Mouse (Mus musculus) forebrain, embryonic 15.5 days (tissue): ENCODE measurements around the gene Gm49333. TPM values are rescaled to one million over a fixed set of nuclear protein-coding genes. Genes with fewer than 3 reads are reported as not detected.

Experiments
- ATAC-seq: fragments of 200-750 bp; cut with Nextera tagmentation; replicated peaks from 2 replicates; pipeline ENCODE4 v1.8.0; 2017; ENCODE audit warnings: mild to moderate bottlenecking, moderate TSS enrichment, moderate library complexity
- H3K27ac ChIP-seq: fragments of 300-500 bp; sonication (generic); replicated peaks from 2 replicates; pipeline ENCODE4 v1.5.1; 2015; ENCODE audit warnings: mild to moderate bottlenecking, inconsistent platforms
- H3K27me3 ChIP-seq: fragments of 300-500 bp; sonication (generic); 2 replicates; pipeline ENCODE4 v1.6.1; 2015; ENCODE audit warnings: inconsistent platforms
- H3K36me3 ChIP-seq: fragments of 300-500 bp; sonication (generic); 2 replicates; pipeline ENCODE4 v1.6.1; 2015; ENCODE audit warnings: mild to moderate bottlenecking, inconsistent platforms
- H3K4me1 ChIP-seq: fragments of 300-500 bp; sonication (generic); 2 replicates; pipeline ENCODE4 v1.6.1; 2015; ENCODE audit warnings: inconsistent platforms
- H3K4me2 ChIP-seq: fragments of 300-500 bp; sonication (generic); replicated peaks from 2 replicates; pipeline ENCODE4 v1.6.1; 2015; ENCODE audit warnings: mild to moderate bottlenecking, inconsistent platforms
- H3K4me3 ChIP-seq: fragments of 300-500 bp; sonication (generic); 2 replicates; pipeline ENCODE4 v1.5.1; 2015; ENCODE audit warnings: mild to moderate bottlenecking, inconsistent platforms
- H3K9ac ChIP-seq: fragments of 300-500 bp; sonication (generic); replicated peaks from 2 replicates; pipeline ENCODE4 v1.6.1; 2015; ENCODE audit warnings: mild to moderate bottlenecking, inconsistent platforms
- H3K9me3 ChIP-seq: fragments of 300-500 bp; sonication (generic); 2 replicates; pipeline ENCODE4 v1.6.1; 2016; ENCODE audit warnings: inconsistent platforms
- WGBS: fragments of 180-500 bp; shearing (Covaris S2); methylation state at CpG from one replicate; pipeline ENCODE4 v1.1.7; 2015; ENCODE audit warnings: mixed read lengths; 5-methylcytosine and 5-hydroxymethylcytosine counted together
- polyA plus RNA-seq: library from polyadenylated mRNA; unstranded; fragments of >200 nt; fragmentation: Nextera tagmentation; extraction: Ambion mirVana; gene quantifications from 2 replicates; pipeline ENCODE4 v1.2.1, GENCODE M21; 2015

Gm49333 gene
- not detected in 2 replicates for polyA plus RNA-seq

- Histone ChIP-seq H3K36me3 (peaks cover 16% of the 10 kb centered on the region), H3K27me3 (no peaks in the 10 kb centered on the region), H3K27ac (peak within 1 kb of the TSS; percentile 88), H3K4me1 (peaks cover 29% of the 10 kb centered on the region), H3K4me3 (peak within 1 kb of the TSS; percentile 75), H3K4me2 (peak within 1 kb of the TSS; percentile 93), H3K9ac (peak within 1 kb of the TSS; percentile 85), H3K9me3 (no peaks in the 10 kb centered on the region)
- ATAC-seq: peak; percentile 95
- 1% methylated on average over 41 of the region's 41 CpGs for WGBS
Observed at GRCm38 (mm10) chr16:20611357-20612227, at the start of gene Gm49333, which contains the start of the genes Eef1akmt4 and Alg3. Gm49333 (plus strand) TSS chr16:20611610. Eef1akmt4 (plus strand) TSS chr16:20611593. Alg3 (minus strand) TSS chr16:20611735.

- H3K9ac ChIP-seq: no peak overlapping the region
- H3K9me3 ChIP-seq: no peaks in the 10 kb centered on the region
- H3K4me2 ChIP-seq: no peak overlapping the region
- H3K36me3 ChIP-seq: peaks cover 29% of the 10 kb centered on the region
- H3K27ac ChIP-seq: no peak overlapping the region
- 56% methylated on average over 1 of the region's 1 CpGs for WGBS
- no peak for ATAC-seq
- no peaks in the 10 kb centered on the region for H3K4me1 ChIP-seq
- no peak overlapping the region for H3K4me3 ChIP-seq
- no peaks in the 10 kb centered on the region for H3K27me3 ChIP-seq
Observed at GRCm38 (mm10) chr16:20565075-20565474, 46.3 kb upstream of the Gm49333 start.

DNA sequence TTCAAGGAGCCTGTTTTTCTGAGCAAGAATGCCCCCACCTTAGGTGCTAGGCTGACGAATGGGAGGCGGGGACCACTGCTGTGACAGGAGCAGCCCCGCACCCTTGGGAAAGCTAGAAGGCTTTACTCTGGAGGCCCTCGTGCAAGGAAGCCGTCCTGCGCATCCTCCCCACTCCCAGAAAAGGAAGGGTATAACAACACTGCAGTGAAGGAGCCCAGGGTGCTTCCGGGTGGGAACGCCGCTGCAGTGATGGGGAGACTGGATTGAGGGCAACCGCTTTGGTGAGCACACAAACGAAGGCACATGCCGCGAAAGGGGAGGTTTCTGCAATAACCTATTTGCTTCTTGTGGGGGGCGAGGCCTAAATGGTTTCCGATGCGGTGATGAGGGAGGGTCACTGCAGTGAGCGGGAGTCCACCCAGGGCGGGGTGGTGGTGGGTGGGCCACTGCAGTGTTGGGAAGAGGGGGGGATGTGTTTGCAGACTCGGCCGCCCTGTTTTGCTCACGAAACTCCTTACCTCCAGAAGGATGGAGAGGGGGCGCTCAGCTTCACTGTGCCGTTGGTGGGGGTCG is 22.0 kb upstream of the Gm49333 start, which contains the start of gene Vwa5b2:
Gene Vwa5b2 (plus strand): TSS at position 106 of the 573 bp plus-strand sequence.
- WGBS: 1% methylated on average over 24 of the region's 24 CpGs
- Histone ChIP-seq H3K4me3 (peak within 1 kb of the TSS; percentile 61), H3K9me3 (no peaks in the 10 kb centered on the region), H3K36me3 (no peaks in the 10 kb centered on the region), H3K27ac (no peak within 1 kb of the TSS; the same call in 1 of the 2 replicates), H3K4me2 (peak within 1 kb of the TSS; percentile 98), H3K4me1 (peaks cover 23% of the 10 kb centered on the region), H3K27me3 (peaks cover 51% of the 10 kb centered on the region), H3K9ac (peak within 1 kb of the TSS; percentile 57)
- ATAC-seq: peak; percentile 73

DNA sequence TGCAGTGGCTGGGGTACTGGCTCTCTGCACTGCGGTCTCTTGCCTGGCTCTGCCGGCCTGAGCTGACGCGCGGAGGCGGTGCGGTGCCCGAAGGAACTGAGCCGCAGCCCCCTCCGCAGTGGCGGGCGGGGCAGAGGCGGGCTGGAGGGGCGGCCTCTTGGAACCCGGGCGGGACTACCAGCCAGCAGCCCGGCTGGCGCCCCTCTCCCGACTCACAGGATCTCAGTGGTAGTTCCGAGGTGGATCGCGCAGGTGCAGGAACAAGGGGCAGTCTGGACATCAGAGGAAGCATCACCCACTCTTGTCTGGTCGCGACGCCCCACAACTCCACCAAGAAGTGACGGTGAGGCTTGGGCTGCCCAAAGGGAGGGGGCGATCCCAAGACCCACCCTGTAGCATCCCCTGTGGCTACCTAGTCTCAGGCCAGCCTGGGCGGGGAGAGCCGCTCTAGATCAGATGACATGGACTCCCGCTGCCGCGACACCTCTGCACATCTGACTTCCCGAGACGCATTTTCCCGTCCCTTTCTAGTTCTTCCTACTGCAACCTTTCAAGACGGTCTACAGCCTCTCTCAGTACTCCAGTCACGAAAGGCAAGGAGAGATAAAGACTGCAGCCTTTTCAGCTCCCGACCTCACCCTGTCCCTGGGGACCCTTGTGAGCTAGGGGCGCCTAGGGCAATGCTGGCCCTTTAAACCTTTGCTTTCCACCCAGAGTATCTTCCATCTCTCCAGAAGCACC is 21.3 kb upstream of the Gm49333 start:
- ATAC-seq: peak; percentile 87
- H3K36me3 ChIP-seq: no peaks in the 10 kb centered on the region
- H3K9ac ChIP-seq: peak overlapping the region; percentile 57
- peaks cover 51% of the 10 kb centered on the region for H3K27me3 ChIP-seq
- no peaks in the 10 kb centered on the region for H3K9me3 ChIP-seq
- H3K4me1 ChIP-seq: peaks cover 23% of the 10 kb centered on the region
- H3K27ac ChIP-seq: no peak overlapping the region
- under 1% methylated on average over 39 of the region's 39 CpGs for WGBS
- H3K4me3 ChIP-seq: peak overlapping the region; percentile 61
- peak overlapping the region; percentile 98 for H3K4me2 ChIP-seq

GRCm38 (mm10) chr16:20590680-20591038 is 20.8 kb upstream of the Gm49333 start:
- WGBS: 2% methylated on average over 17 of the region's 17 CpGs
- Histone ChIP-seq H3K4me2 (peak overlapping the region; percentile 98), H3K4me1 (peaks cover 23% of the 10 kb centered on the region), H3K9ac (no peak overlapping the region), H3K27me3 (peaks cover 51% of the 10 kb centered on the region), H3K4me3 (peak overlapping the region; percentile 61), H3K27ac (no peak overlapping the region), H3K36me3 (no peaks in the 10 kb centered on the region), H3K9me3 (no peaks in the 10 kb centered on the region)
- 0 out of 2 replicates have a peak, but pooled peaks have one; percentile 3 for ATAC-seq

- no peak overlapping the region for H3K9ac ChIP-seq
- peaks cover 56% of the 10 kb centered on the region for H3K27me3 ChIP-seq
- H3K9me3 ChIP-seq: no peaks in the 10 kb centered on the region
- H3K36me3 ChIP-seq: no peaks in the 10 kb centered on the region
- H3K4me3 ChIP-seq: peak overlapping the region; percentile 14
- 3% methylated on average over 44 of the region's 48 CpGs for WGBS
- peaks cover 23% of the 10 kb centered on the region for H3K4me1 ChIP-seq
- 0 out of 2 replicates have a peak, but pooled peaks have one; percentile 9 for ATAC-seq
- H3K27ac ChIP-seq: no peak overlapping the region
- peak overlapping the region; percentile 98 for H3K4me2 ChIP-seq
Observed at GRCm38 (mm10) chr16:20591076-20591705, 20.2 kb upstream of the Gm49333 start.

GRCm38 (mm10) chr16:20595060-20595673 is 16.2 kb upstream of the Gm49333 start:
- Histone ChIP-seq H3K36me3 (no peaks in the 10 kb centered on the region), H3K4me1 (peaks cover 13% of the 10 kb centered on the region), H3K9ac (no peak overlapping the region), H3K9me3 (no peaks in the 10 kb centered on the region), H3K27me3 (peaks cover 42% of the 10 kb centered on the region), H3K27ac (no peak overlapping the region), H3K4me2 (no peak overlapping the region), H3K4me3 (no peak overlapping the region)
- no peak for ATAC-seq
- 88% methylated on average over 7 of the region's 7 CpGs for WGBS

DNA sequence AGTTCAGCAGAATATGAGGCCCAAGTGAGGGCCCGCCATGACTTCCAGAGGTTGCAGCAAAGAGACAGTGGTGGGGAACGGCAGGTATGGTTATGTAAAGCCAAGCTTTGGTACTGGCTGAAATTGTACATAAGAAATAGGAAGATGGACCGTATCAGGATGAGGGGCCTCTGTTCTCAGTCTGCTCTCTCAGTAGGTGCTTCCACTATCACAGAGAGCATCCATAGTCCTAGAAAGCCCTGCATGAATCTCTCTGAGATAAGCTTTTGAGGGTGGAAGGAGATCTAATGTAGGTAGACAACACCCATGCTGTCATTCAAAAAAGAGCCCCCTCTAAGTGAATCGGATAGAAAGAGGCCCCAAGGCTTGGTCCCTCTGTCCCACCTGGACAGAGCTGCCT is 15.7 kb upstream of the Gm49333 start:
- no peak overlapping the region for H3K27ac ChIP-seq

GRCm38 (mm10) chr16:20596687-20597441 is 14.5 kb upstream of the Gm49333 start:
- Histone ChIP-seq H3K9me3 (no peaks in the 10 kb centered on the region), H3K36me3 (no peaks in the 10 kb centered on the region), H3K27ac (no peak overlapping the region), H3K4me3 (no peak overlapping the region), H3K4me1 (no peaks in the 10 kb centered on the region), H3K4me2 (no peak overlapping the region), H3K27me3 (peaks cover 25% of the 10 kb centered on the region), H3K9ac (no peak overlapping the region)
- ATAC-seq: no peak
- WGBS: 79% methylated on average over 7 of the region's 7 CpGs

More for the DNA sequence above, 15.7 kb upstream of the Gm49333 start:
- WGBS: 86% methylated on average over 4 of the region's 4 CpGs
- Histone ChIP-seq H3K4me2 (no peak overlapping the region), H3K4me1 (peaks cover 7% of the 10 kb centered on the region), H3K4me3 (no peak overlapping the region), H3K9me3 (no peaks in the 10 kb centered on the region), H3K9ac (no peak overlapping the region), H3K27me3 (peaks cover 36% of the 10 kb centered on the region), H3K36me3 (no peaks in the 10 kb centered on the region)
- no peak for ATAC-seq

- H3K4me2 ChIP-seq: no peak overlapping the region
- H3K9me3 ChIP-seq: no peaks in the 10 kb centered on the region
- 60% methylated on average over 5 of the region's 5 CpGs for WGBS
- ATAC-seq: no peak
- no peak overlapping the region for H3K4me3 ChIP-seq
- H3K27ac ChIP-seq: no peak overlapping the region
- H3K27me3 ChIP-seq: 0 out of 2 replicates have a peak, but pooled peaks cover 5% of the 10 kb centered on the region
- no peaks in the 10 kb centered on the region for H3K4me1 ChIP-seq
- peaks cover 15% of the 10 kb centered on the region; the same call in 1 of the 2 replicates for H3K36me3 ChIP-seq
- no peak overlapping the region for H3K9ac ChIP-seq
Observed at GRCm38 (mm10) chr16:20600511-20600910, 10.9 kb upstream of the Gm49333 start.
